Mouse (Mus musculus): ENCODE data around the gene Alkal2.

GRCm38 (mm10) chr12:30922401-30922800 lies 38.3 kb downstream of the Alkal2 start:
- TF ChIP-seq CTCF (IDR thresholded peaks at IDR 0.05; ENCODE audit: borderline replicate concordance, control insufficient read depth, extremely low read depth, insufficient read depth, low read length, poor library complexity), result no peak
- TF ChIP-seq POLR2A (IDR thresholded peaks at IDR 0.05; ENCODE audit: control insufficient read depth, extremely low read depth, insufficient read depth, low read length, poor library complexity), result no peak

Measured in thymus, adult 2 months (tissue).